Mouse (Mus musculus) fat pad, adult 2 months (tissue): ENCODE measurements around the gene Dclk3.

Experiments used
- DNase-seq: peaks from one replicate; pipeline ENCODE4 v3.0.0-alpha.2; 2011; ENCODE audit warnings: low read depth, low spot score; ENCODE audit errors: extremely low read depth

The Dclk3 gene

GRCm38 (mm10) chr9:111438904-111439835 is at the start of gene Dclk3:
Gene Dclk3 (plus strand): TSS chr9:111439081.
- no peak for DNase-seq

DNA sequence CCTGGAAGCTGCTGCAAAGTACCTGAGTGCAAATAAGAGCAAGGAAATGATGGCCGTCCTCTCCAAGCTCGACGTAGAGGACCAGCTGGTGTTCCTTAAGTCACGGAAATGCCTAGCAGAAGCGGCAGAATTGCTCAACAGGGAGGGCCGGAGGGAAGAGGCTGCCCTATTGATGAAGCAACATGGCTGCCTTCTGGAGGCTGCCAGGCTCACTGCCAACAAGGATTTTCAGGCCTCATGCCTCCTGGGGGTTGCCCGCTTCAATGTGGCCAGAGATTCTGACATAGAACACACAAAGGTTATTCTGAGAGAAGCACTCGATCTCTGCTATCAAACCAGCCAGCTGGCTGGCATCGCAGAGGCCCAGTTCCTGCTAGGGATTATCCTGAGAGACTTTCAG is 48.9 kb upstream of the Dclk3 start:
- no peak for DNase-seq

GRCm38 (mm10) chr9:111391036-111391435 is 47.8 kb upstream of the Dclk3 start:
- DNase-seq: no peak

GRCm38 (mm10) chr9:111391926-111392442 is 46.9 kb upstream of the Dclk3 start:
- no peak for DNase-seq

DNA sequence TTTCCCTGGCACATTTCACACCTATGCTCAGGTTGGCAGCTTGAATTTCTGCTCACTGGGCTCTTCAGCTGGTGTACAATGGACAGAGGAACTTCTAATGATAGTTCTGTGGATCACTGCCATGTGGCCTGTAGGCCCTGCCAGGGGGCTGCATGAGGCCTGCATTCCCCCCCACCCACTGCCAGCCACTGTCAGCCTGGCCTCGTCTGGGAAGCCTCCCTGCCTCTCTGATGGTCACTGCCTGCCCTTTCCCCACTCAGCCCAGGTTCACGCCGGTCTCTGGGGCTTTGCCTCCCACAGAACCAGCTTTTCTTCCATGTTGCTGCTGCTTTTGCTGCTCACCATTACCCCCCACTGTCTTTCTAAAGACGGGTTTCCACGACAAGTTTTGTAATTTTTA is 43.6 kb upstream of the Dclk3 start:
- DNase-seq: no peak

DNA sequence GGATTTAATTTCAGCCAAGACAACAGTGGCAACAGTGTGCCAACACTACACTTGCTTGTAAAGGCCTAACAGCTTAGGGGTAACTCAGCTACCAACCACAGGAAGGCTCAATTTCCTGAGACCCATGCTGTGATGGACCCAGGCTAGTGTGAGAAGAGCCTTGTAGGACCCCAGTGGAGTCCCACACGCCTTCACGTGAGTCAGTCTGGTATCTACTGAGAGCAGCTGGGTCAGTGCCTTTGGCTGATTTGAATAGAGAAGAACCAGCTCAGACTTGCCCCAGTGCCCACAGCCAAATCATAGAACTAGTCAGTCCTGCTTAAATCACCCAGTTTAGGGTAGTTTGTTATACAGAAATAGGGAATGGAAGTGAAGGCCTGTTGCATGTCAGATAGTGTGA is 40.8 kb upstream of the Dclk3 start:
- no peak for DNase-seq

DNA sequence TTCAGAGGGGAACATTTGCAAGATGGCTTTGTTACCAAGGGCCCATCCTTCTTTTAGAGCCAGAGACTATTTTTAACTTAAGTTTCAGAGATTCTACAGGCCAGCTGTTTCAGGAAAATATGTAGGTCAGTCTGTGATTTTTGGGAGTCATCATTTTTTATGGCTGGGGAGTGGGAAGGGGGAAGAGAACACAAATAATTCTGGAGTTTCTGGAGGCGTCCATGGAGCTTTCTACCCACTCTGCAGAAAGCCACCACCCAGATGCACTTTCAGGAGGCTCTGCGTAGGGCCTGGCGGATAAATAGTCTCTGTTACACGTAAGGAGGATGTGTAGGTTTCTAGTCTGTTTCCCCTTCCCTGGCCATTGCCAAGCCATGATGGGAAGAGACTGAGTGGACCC is 38.8 kb upstream of the Dclk3 start:
- no peak for DNase-seq

- DNase-seq: no peak
Measured at GRCm38 (mm10) chr9:111403159-111403558, 35.7 kb upstream of the Dclk3 start.

GRCm38 (mm10) chr9:111404346-111405079 is 34.4 kb upstream of the Dclk3 start:
- no peak for DNase-seq

- no peak for DNase-seq
Measured at GRCm38 (mm10) chr9:111405080-111405428, 33.8 kb upstream of the Dclk3 start.

- DNase-seq: no peak
Measured at GRCm38 (mm10) chr9:111408012-111408411, 30.9 kb upstream of the Dclk3 start.

DNA sequence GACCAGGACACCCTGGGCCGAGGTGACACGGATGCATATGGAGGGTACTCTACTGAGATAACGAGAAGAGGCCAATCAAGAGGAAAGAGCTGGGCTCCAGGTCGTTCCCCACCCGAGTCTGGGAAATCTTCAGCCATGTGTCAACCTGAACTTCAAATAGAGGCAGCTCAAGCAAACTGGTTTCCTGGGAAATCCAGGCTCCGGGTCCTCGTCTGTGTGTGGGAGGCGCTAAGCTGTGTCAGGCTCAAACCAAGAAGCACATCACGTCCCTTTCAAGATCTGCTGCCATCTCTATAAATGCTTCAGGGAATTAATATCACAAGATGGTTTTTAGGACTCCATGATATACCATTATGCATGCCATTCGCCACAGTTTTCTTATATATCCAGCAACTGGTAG is 30.5 kb upstream of the Dclk3 start:
- DNase-seq: no peak

- no peak for DNase-seq
Measured at GRCm38 (mm10) chr9:111412471-111413160, 26.3 kb upstream of the Dclk3 start.

DNA sequence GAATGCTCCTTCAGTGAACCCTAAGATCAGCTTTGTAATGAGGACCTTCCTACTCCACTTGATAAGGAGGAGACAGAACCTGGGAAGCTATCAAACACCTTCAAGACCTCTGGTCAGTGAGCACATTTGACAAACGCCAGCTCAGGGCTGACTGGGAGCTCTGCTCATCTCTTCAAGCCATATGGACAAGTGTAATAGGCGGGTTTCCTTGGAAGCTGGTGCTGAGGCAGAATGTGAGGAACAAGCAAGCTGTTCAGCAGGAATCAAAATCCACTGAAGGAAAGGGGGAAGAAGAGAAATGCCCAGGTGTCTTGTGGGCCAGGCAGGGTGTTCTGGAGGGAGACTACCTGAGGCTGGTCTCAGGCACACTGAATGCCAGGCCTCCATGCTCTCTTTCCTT is 17.0 kb upstream of the Dclk3 start:
- DNase-seq: no peak

- no peak for DNase-seq
Measured at GRCm38 (mm10) chr9:111422567-111422966, 16.3 kb upstream of the Dclk3 start.

- no peak for DNase-seq
Measured at GRCm38 (mm10) chr9:111425113-111425512, 13.8 kb upstream of the Dclk3 start.

DNA sequence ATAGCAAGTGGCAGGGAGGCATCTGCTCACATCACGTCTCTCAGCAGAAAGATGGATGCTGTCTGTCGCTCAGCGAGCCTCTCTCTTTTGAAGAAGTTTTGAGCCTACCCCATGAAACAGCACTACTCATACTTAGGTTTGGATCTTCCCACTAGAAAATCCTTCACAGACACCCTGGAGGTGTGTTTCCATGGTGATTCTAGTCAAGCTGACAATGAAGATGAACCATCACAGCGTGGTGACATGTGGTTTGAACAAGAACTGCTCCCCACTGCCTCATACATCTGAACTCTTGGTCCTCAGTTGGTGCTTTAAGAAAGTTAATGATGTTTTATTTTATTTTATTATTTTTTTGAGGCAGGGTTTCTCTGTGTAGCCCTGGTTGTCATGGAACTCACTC is 12.9 kb upstream of the Dclk3 start:
- DNase-seq: no peak

GRCm38 (mm10) chr9:111427891-111428555 is 10.9 kb upstream of the Dclk3 start:
- DNase-seq: no peak

- DNase-seq: peak; percentile 80
Measured at GRCm38 (mm10) chr9:111428698-111429362, 10.1 kb upstream of the Dclk3 start.

- DNase-seq: no peak
Measured at GRCm38 (mm10) chr9:111429363-111429750, 9.5 kb upstream of the Dclk3 start.
